Mouse (Mus musculus): ENCODE data around the gene Slc38a1. TPM values are rescaled to one million over a fixed set of nuclear protein-coding genes. Genes with fewer than 3 reads are reported as not detected.

Gene Slc38a1
- polyA plus RNA-seq, 1 experiment from 2014 or later, result 70.4 TPM

DNA sequence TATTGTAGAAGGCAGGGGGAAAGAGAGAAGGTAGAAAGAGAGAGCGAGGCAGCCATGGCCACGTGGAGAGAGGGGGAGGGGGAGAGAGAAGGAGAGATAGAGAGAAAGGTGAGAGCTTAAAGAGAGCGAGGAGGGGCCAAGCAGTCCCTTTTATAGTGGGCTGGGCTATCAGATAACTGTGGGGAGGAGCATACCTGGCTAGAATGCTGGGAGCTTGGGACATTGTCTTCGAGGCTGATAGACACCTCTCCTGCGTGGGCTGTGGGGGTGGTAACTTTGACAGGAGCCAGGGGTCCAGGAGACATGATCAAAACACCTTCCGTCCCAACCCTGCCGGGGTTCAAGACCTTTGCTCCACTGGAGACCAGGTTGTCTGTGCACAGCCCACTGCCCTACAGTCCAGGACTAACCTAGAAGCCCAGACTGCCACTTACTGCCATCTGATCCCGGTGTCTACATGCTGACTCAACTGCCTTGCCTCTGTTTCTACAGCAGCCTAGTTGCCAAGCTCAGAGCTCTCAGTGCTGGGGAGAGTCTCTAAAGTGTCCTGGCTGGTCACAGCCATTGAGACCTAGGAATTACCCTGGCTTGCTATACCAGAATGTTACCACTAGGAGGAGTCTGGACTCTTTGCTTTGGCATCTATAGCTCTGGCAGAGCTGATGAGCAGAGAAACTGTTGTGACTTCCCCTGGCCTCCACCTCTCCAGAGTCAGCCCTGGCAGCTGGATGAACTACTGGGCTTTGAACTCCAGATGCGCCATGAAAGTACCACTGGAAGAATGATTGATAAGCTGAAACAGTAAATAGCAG is 90.9 kb downstream of the Slc38a1 start:
- H3K27me3 ChIP-seq (replicated peaks), result no peaks in the 10 kb centered on the region; the same call in 1 of the 2 replicates
- H3K4me2 ChIP-seq, result no peak overlapping the region
- H3K4me3 ChIP-seq, result no peak overlapping the region
- no peaks in the 10 kb centered on the region for H3K36me3 ChIP-seq
- H3K4me1 ChIP-seq, result peaks cover 18% of the 10 kb centered on the region
- no peak overlapping the region for H3K9ac ChIP-seq
- H3K27ac ChIP-seq (replicated peaks), result no peak overlapping the region
- ATAC-seq (ENCODE audit: extremely low read depth, insufficient number of reproducible peaks, low FRiP score, low TSS enrichment), result peak; percentile 14; the same call in 1 of the 2 replicates
- 65% methylated on average over 9 of the region's 9 CpGs for WGBS
- H3K9me3 ChIP-seq, result no peaks in the 10 kb centered on the region

DNA sequence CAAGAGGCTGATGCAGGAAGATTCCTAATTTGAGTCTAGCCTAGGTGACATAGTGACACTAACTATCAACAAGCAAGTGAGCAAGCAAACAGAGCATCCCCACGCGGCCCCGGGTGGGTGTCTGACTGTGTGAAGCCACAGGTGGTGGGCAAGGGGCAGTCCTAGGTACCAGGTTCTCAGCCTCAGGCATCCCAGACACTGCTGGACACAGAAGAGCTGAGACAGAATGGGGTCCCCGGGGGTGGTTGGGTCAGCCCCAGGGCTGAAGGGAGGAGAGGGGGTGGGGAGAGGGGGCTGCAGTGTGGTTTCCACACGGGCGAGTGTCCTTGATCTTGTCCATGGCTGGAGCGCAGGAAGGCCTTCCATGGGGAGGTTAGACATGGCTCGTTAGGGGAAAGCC is 91.6 kb downstream of the Slc38a1 start:
- H3K4me3 ChIP-seq, result no peak overlapping the region
- 79% methylated on average over 8 of the region's 8 CpGs for WGBS
- no peak overlapping the region for H3K9ac ChIP-seq
- H3K9me3 ChIP-seq, result no peaks in the 10 kb centered on the region
- H3K36me3 ChIP-seq, result no peaks in the 10 kb centered on the region
- no peak overlapping the region for H3K4me2 ChIP-seq
- no peak overlapping the region for H3K27ac ChIP-seq (replicated peaks)
- H3K27me3 ChIP-seq (replicated peaks), result no peaks in the 10 kb centered on the region; the same call in 1 of the 2 replicates
- H3K4me1 ChIP-seq, result peaks cover 18% of the 10 kb centered on the region
- ATAC-seq (ENCODE audit: extremely low read depth, insufficient number of reproducible peaks, low FRiP score, low TSS enrichment), result no peak

DNA sequence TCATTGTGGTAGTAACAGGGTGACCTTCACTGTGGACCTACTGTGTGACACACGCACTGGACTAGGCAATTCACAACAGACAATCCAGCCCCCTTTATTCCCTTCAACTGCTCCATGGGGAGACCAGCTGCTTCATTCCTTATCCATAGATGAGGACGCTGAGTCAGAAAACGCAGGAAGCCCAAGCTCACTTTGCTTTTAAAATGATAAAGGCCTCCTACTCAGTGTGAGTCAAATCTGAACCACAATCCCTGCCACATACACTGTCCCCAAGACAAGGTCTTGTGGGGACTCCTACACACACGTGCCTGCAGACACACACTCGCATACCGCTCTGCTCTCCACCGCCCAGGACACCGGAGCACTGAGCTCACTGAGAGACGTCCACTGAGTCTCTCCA is 94.3 kb downstream of the Slc38a1 start:
- H3K36me3 ChIP-seq, result no peaks in the 10 kb centered on the region
- no peaks in the 10 kb centered on the region for H3K9me3 ChIP-seq
- peaks cover 18% of the 10 kb centered on the region for H3K4me1 ChIP-seq
- no peak overlapping the region for H3K9ac ChIP-seq
- H3K27ac ChIP-seq (replicated peaks), result peak overlapping the region; percentile 58; the same call in 1 of the 2 replicates
- H3K4me3 ChIP-seq, result no peak overlapping the region
- no peaks in the 10 kb centered on the region; the same call in 1 of the 2 replicates for H3K27me3 ChIP-seq (replicated peaks)
- no peak overlapping the region for H3K4me2 ChIP-seq
- 76% methylated on average over 9 of the region's 9 CpGs for WGBS
- no peak for ATAC-seq (ENCODE audit: extremely low read depth, insufficient number of reproducible peaks, low FRiP score, low TSS enrichment)

DNA sequence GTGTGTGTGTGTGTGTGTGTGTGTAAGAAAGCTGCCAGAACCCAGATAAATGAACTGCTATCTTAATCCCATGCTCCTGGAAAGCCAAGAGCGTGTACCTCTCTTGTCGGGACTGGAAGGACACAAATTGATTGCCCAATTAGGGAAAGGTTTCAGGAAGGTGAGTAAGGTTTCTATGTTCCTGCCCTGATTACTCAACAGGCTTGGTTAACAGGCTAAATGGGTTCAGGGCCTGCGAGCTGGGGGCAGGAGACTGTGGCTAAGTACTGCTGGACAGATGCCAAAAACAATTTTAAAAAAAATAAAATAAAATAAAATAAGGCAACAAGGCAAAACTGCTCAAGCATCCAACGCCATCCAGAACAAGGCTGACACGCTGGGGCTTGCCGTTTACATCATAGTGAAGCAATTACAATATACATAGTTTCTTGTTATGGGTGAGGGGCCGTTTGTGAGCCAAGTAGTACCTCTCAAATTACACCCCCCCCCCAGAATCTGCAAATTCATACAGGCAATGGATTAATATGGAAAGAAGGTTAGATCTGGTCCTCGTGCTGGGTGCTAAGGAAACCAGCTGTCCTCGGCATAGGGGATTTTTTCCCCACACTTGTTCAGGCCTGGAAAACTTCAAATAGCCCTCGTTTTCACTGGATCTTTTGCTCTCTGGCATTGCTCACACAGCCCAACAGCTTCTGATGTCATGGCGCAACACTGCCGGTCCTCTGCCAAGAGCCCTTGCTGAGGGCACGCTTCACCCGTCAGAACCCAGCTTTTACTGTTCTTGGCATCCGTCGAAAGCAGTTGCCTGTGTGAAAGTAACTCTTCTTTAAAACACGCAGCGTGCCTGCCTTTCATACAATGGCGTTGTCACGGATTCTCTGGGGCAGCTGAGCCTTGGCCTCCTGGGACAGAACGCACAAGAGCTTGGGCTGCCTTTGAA is 95.2 kb downstream of the Slc38a1 start:
- no peaks in the 10 kb centered on the region for H3K36me3 ChIP-seq
- peak overlapping the region; percentile 58; the same call in 1 of the 2 replicates for H3K27ac ChIP-seq (replicated peaks)
- H3K27me3 ChIP-seq (replicated peaks), result no peaks in the 10 kb centered on the region; the same call in 1 of the 2 replicates
- WGBS, result 62% methylated on average over 21 of the region's 21 CpGs
- no peak overlapping the region for H3K4me2 ChIP-seq
- H3K4me3 ChIP-seq, result no peak overlapping the region
- no peaks in the 10 kb centered on the region for H3K9me3 ChIP-seq
- no peak for ATAC-seq (ENCODE audit: extremely low read depth, insufficient number of reproducible peaks, low FRiP score, low TSS enrichment)
- H3K9ac ChIP-seq, result no peak overlapping the region
- peaks cover 18% of the 10 kb centered on the region for H3K4me1 ChIP-seq

DNA sequence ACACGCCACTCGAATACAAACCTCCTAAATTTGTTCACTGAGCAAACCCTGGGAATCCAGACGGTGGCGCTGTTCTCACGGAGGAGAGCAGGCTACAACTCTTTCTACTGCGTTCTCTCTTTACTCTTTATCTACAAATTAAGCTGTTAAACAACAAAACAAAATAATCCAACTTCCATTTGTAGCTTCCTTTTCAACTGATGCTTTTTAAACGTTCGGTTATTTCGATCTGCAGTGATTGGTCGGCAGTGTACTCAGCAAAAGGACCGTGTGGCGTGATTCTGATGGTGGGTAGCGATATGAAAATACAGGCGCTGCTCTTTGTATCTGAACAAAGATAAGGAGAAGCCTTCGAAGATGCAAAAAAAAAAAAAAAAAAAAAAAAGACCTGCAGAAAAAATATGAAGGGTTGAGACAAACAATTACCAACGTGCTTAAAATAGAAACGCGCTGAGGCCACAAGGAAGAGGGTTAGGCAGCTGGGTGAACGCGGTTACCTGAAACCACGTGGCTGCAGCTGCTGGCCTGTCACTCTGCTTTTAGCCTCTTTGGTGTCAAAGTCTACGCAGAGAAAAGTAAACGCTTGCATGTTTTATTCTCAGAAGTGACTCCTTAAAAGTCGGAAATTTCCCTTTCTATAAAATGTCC is 99.4 kb downstream of the Slc38a1 start:
- no peak overlapping the region for H3K27ac ChIP-seq (replicated peaks)
- H3K4me1 ChIP-seq, result peaks cover 10% of the 10 kb centered on the region; the same call in 1 of the 2 replicates
- H3K9me3 ChIP-seq, result no peaks in the 10 kb centered on the region
- H3K36me3 ChIP-seq, result no peaks in the 10 kb centered on the region
- ATAC-seq (ENCODE audit: extremely low read depth, insufficient number of reproducible peaks, low FRiP score, low TSS enrichment), result no peak
- no peaks in the 10 kb centered on the region for H3K27me3 ChIP-seq (replicated peaks)
- peak overlapping the region; percentile 55 for H3K4me3 ChIP-seq
- WGBS, result 2% methylated on average over 24 of the region's 24 CpGs
- peak overlapping the region; percentile 76 for H3K4me2 ChIP-seq
- peak overlapping the region; percentile 79 for H3K9ac ChIP-seq

DNA sequence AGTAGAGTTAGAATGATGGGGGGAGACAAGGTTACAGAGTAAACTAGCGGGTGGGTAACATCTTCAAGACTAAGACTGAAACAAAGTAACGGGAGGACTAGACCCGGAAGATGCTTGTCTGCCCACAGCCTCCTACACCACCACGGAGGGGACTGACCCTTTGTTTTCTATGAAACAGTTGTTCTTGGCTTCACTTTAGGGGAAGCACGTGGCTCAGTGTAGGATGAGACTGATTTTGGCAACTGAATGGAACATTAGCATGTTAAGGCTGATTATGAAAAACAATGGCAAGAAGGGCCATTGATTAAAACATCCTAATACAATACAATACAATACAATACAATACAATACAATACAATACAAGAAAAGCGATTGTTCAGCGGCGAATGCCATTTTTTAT is 100.6 kb downstream of the Slc38a1 start:
- Histone ChIP-seq H3K36me3 (no peaks in the 10 kb centered on the region), H3K4me2 (no peak overlapping the region), H3K4me1 (peaks cover 1% of the 10 kb centered on the region; the same call in 1 of the 2 replicates), H3K9me3 (no peaks in the 10 kb centered on the region), H3K9ac (no peak overlapping the region), H3K4me3 (no peak overlapping the region), H3K27ac (replicated peaks) (no peak overlapping the region), H3K27me3 (replicated peaks) (no peaks in the 10 kb centered on the region)
- 74% methylated on average over 8 of the region's 8 CpGs for WGBS
- ATAC-seq (ENCODE audit: extremely low read depth, insufficient number of reproducible peaks, low FRiP score, low TSS enrichment), result no peak

DNA sequence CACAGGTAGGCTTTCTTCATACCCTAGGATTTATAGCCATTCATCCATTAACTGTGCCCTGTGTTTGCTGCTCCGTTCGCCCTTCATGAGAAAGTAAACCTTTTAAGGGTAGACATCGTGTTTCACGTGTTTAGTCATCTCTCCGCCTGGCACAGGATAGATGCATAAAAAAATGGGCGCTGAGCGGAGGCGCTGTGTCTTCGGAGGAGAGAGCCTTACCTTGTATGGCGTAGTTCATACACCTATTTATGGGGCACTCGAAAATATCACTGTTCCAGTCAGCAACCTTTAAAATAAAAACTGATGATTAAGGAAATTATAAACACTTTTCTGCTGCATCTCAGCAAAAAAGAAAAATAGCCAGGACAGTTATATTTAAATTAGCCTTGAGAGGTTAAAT is 105.4 kb downstream of the Slc38a1 start:
- no peak for ATAC-seq (ENCODE audit: extremely low read depth, insufficient number of reproducible peaks, low FRiP score, low TSS enrichment)
- no peaks in the 10 kb centered on the region for H3K36me3 ChIP-seq
- no peaks in the 10 kb centered on the region for H3K9me3 ChIP-seq
- H3K4me3 ChIP-seq, result no peak overlapping the region
- WGBS, result 89% methylated on average over 11 of the region's 11 CpGs
- H3K27me3 ChIP-seq (replicated peaks), result no peaks in the 10 kb centered on the region
- H3K27ac ChIP-seq (replicated peaks), result no peak overlapping the region
- H3K9ac ChIP-seq, result no peak overlapping the region
- H3K4me1 ChIP-seq, result no peaks in the 10 kb centered on the region
- H3K4me2 ChIP-seq, result no peak overlapping the region

DNA sequence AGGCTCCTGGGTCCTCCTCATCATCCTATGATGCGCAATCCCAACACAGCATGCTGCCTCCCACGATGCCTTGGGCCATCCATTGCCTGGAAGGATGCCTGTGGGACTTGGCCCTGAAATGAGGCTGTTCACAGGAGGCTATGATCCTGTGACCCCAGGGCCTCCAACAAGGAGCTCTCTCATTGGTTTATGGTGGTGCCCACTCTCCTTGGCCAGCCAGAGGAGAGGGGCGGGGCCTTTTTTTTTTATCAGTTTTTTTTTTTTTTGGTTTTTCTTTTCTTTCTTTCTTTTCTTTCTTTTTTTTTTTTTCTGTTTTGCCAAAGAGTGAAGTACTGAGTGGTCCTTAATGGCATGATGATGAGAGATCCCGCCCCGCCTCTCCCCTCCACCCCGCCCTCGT is 106.3 kb downstream of the Slc38a1 start:
- Histone ChIP-seq H3K4me3 (no peak overlapping the region), H3K36me3 (no peaks in the 10 kb centered on the region), H3K4me2 (no peak overlapping the region), H3K4me1 (no peaks in the 10 kb centered on the region), H3K9me3 (no peaks in the 10 kb centered on the region), H3K27me3 (replicated peaks) (no peaks in the 10 kb centered on the region), H3K27ac (replicated peaks) (no peak overlapping the region), H3K9ac (no peak overlapping the region)
- ATAC-seq (ENCODE audit: extremely low read depth, insufficient number of reproducible peaks, low FRiP score, low TSS enrichment), result no peak
- 87% methylated on average over 7 of the region's 7 CpGs for WGBS

DNA sequence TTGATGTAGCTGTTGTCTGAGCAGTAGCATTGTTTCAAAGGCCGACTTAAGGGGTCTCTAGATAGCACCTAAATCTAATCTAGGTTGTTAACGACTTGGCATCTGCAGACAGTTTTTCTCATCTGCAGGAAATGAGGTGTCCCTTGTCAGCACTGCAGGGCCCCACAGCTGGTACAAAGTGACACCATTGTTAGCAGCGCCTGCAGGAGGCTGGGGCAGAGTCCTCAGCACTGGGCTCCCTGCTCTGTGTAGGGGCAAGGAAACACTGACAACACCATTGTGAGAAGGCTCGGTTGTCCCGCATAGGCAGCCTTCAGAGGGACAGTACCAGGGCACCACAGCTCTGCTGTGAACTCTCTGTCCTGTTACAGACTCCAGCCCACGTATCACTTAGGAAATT is 115.0 kb downstream of the Slc38a1 start:
- Histone ChIP-seq H3K27ac (replicated peaks) (peak overlapping the region; percentile 66), H3K9me3 (no peaks in the 10 kb centered on the region), H3K4me3 (no peak overlapping the region), H3K4me2 (no peak overlapping the region), H3K4me1 (peaks cover 34% of the 10 kb centered on the region), H3K27me3 (replicated peaks) (no peaks in the 10 kb centered on the region), H3K9ac (no peak overlapping the region), H3K36me3 (no peaks in the 10 kb centered on the region)
- ATAC-seq (ENCODE audit: extremely low read depth, insufficient number of reproducible peaks, low FRiP score, low TSS enrichment), result no peak
- WGBS, result 12% methylated on average over 6 of the region's 6 CpGs

DNA sequence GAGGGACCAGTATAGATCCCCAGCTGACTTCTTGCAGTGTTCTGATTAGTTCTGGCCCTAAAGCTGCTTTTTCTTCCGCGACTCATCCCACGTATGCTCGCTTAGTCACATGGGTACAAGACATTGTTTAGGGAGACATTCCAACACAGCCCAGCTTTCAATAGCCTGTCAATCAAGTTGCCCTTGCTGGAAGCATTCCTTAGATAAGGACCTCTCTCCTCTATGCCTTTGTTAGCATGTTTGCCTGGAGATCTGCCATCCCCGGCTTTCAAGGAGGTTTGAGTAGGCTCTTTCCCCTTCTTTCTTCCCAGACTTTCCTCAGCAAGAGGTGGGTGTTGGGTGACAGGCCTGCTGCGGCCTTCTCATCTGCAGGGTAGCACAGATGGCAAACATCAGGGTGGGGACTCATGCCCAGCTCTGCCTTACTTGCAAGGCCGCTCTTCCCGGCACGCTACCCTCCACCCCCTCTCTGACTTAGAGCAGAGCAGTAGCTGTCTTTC is 118.4 kb downstream of the Slc38a1 start:
- Histone ChIP-seq H3K27ac (replicated peaks) (peak overlapping the region; percentile 94), H3K4me3 (peak overlapping the region; percentile 27; the same call in 1 of the 2 replicates), H3K9me3 (no peaks in the 10 kb centered on the region), H3K9ac (peak overlapping the region; percentile 57), H3K4me1 (peaks cover 34% of the 10 kb centered on the region), H3K36me3 (no peaks in the 10 kb centered on the region), H3K4me2 (peak overlapping the region; percentile 51), H3K27me3 (replicated peaks) (no peaks in the 10 kb centered on the region)
- peak; percentile 71; the same call in 1 of the 2 replicates for ATAC-seq (ENCODE audit: extremely low read depth, insufficient number of reproducible peaks, low FRiP score, low TSS enrichment)
- 9% methylated on average over 9 of the region's 9 CpGs for WGBS

Data from heart, embryonic 13.5 days (tissue).